Mouse (Mus musculus): ENCODE results near the gene Rtn2. TPM values are rescaled to one million over a fixed set of nuclear protein-coding genes. Genes with fewer than 3 reads are reported as not detected.

The Rtn2 gene
- polyA plus RNA-seq, 1 experiment = 14.3 TPM

DNA sequence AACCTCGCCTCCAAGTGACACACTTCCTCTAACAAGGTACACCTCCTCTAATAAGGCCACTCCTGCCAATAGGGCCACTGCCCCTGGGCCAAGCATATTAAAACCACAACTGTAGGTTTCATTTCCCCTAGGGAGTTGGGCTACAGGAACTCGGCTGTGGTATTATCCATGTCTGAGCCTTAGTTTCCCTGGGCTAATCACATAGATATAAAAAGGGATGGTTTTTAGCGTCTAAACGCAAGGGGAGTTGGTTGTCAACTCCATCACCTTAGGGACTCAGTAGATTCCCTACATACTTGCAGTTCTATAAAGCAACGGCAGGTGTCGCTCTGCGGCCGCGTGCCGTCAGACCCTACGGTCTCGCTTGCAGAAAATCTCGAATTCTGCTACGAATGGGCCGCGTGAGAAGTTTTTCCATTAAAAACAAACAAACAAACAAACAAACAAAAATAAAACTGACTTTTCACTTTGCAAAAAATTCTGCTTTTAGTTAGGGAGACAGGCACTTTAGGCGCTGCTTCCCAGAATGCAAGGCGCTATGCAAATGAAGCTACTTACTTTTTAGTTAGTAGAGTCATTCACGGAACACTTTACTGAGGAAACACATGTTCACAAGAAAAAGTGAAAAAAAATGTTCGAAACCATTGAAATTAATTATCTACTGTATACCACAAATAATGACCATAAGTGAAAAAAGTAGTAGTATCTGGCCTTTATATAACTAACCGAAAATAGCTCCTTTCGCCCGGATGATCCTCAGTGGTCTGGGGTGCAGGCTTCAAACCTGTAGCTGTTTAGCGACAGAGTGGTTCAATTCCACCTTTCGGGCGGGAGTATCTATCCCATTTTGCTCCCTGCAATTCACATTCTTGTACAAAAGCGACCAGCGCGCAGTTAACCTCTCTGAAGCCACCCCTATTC lies 18.3 kb downstream of the Rtn2 start:
- peak overlapping the region; percentile 51 for H3K4me3 ChIP-seq (ENCODE audit: low read depth, low read length)
- no peak for TF ChIP-seq POLR2A (IDR thresholded peaks at IDR 0.05; ENCODE audit: insufficient read depth, low read length)
- peak; percentile 94 for TF ChIP-seq CTCF (IDR thresholded peaks at IDR 0.05; ENCODE audit: low read depth, low read length)
- 0 out of 2 replicates have a peak, but pooled peaks have one; percentile 13 for TF ChIP-seq EP300 (IDR thresholded peaks at IDR 0.05; ENCODE audit: insufficient read depth, low read depth, low read length)
- peaks cover 1% of the 10 kb centered on the region for H3K4me1 ChIP-seq (ENCODE audit: control insufficient read depth, insufficient read depth, low read length)
- no peaks in the 10 kb centered on the region for H3K9me3 ChIP-seq (replicated peaks; ENCODE audit: control insufficient read depth, insufficient read depth, low read length, poor library complexity, severe bottlenecking)
- no peaks in the 10 kb centered on the region for H3K36me3 ChIP-seq (ENCODE audit: control insufficient read depth, insufficient read depth, low read length, poor library complexity, severe bottlenecking)
- peak overlapping the region; percentile 21; the same call in 1 of the 2 replicates for H3K9ac ChIP-seq (ENCODE audit: low read depth, poor library complexity, severe bottlenecking)
- no peaks in the 10 kb centered on the region for H3K27me3 ChIP-seq (ENCODE audit: control insufficient read depth, insufficient read depth, low read length, poor library complexity, severe bottlenecking)
- no peak overlapping the region for H3K27ac ChIP-seq (ENCODE audit: insufficient read depth, low read length)

DNA sequence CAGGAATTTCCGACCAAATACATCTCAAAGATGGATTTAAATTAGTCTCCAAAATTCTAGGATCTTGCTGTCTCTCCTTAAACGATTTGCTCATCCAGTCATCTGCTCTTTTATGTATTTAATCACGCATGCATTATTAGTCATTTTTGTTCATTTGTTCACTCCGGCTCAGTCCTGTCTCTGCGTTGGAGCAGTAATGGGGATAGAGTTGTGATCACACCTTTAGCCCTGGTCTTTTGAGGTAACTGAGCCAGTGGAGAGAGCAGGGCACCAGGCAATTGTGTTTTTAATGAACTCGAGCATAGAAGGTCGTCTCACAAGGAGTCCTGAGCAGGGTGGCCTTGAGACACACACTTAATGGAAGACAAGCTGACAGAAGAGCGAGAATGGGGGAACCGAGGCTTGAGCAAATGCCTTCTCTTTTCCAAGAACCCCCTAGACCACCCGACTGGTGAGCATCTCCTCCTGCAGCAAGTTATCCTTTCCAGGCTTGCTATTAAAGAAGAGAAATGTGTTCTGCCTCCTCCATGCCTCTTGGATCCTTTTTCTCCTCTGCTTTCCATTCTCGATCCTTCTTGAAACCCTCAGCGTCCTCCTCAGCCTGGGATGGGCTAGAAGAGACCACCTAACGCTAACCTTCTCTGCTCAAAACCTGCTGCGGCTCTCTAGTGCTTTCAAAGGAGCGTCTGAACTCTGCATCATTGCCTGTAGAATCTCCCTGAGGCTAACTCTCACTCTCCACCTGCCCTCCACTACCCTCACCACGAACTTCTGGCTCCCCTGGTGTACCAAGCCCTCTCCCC lies 19.2 kb downstream of the Rtn2 start:
- H3K36me3 ChIP-seq (ENCODE audit: control insufficient read depth, insufficient read depth, low read length, poor library complexity, severe bottlenecking) = no peaks in the 10 kb centered on the region
- H3K27ac ChIP-seq (ENCODE audit: insufficient read depth, low read length) = no peak overlapping the region
- no peaks in the 10 kb centered on the region for H3K27me3 ChIP-seq (ENCODE audit: control insufficient read depth, insufficient read depth, low read length, poor library complexity, severe bottlenecking)
- no peaks in the 10 kb centered on the region for H3K9me3 ChIP-seq (replicated peaks; ENCODE audit: control insufficient read depth, insufficient read depth, low read length, poor library complexity, severe bottlenecking)
- peak overlapping the region; percentile 21; the same call in 1 of the 2 replicates for H3K9ac ChIP-seq (ENCODE audit: low read depth, poor library complexity, severe bottlenecking)
- peak overlapping the region; percentile 33 for H3K4me3 ChIP-seq (ENCODE audit: low read depth, low read length)
- peaks cover 1% of the 10 kb centered on the region for H3K4me1 ChIP-seq (ENCODE audit: control insufficient read depth, insufficient read depth, low read length)
- TF ChIP-seq POLR2A (IDR thresholded peaks at IDR 0.05; ENCODE audit: insufficient read depth, low read length) (no peak), CTCF (IDR thresholded peaks at IDR 0.05; ENCODE audit: low read depth, low read length) (no peak), EP300 (IDR thresholded peaks at IDR 0.05; ENCODE audit: insufficient read depth, low read depth, low read length) (no peak)

DNA sequence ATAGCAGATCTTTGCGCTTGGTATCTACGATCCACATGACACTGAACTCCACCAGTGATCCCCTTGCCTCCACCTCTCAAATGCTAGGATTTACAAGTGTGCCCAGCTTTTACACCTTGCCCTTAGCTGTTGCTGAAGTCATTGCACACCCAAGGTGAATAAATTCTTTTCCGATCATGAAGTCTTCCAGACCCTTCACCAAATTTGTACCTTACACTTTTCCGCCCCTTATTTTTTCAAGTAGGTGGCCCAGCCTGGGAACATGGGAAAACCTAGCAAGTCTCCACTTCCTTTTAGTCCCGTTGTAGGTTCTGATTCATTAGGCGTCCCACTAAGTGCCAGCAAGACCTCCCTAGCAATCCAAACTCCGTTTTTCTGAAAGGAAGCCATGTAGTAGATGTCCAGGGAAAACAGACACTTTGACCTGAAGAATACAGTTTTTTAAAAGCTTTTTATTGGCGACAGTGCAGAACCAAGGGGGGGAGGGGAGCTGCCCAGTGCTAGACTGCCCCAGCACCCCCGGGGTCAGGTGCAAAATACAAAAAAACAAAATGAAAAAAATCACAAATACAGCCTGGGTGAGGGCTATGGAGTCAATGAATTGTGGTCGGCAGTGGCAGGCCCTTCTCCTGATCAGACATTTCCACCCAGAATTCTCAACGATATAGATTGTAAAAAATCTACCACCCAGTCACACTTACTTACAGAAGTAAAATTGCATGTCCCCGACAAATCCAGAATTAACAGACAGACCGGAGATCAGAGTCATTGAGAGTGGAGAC lies 20.0 kb downstream of the Rtn2 start:
- no peaks in the 10 kb centered on the region for H3K9me3 ChIP-seq (replicated peaks; ENCODE audit: control insufficient read depth, insufficient read depth, low read length, poor library complexity, severe bottlenecking)
- no peak overlapping the region for H3K9ac ChIP-seq (ENCODE audit: low read depth, poor library complexity, severe bottlenecking)
- no peaks in the 10 kb centered on the region for H3K27me3 ChIP-seq (ENCODE audit: control insufficient read depth, insufficient read depth, low read length, poor library complexity, severe bottlenecking)
- no peaks in the 10 kb centered on the region for H3K36me3 ChIP-seq (ENCODE audit: control insufficient read depth, insufficient read depth, low read length, poor library complexity, severe bottlenecking)
- no peak overlapping the region for H3K27ac ChIP-seq (ENCODE audit: insufficient read depth, low read length)
- H3K4me3 ChIP-seq (ENCODE audit: low read depth, low read length) = no peak overlapping the region
- H3K4me1 ChIP-seq (ENCODE audit: control insufficient read depth, insufficient read depth, low read length) = peaks cover 1% of the 10 kb centered on the region
- TF ChIP-seq EP300 (IDR thresholded peaks at IDR 0.05; ENCODE audit: insufficient read depth, low read depth, low read length) = no peak
- TF ChIP-seq CTCF (IDR thresholded peaks at IDR 0.05; ENCODE audit: low read depth, low read length) = no peak
- TF ChIP-seq POLR2A (IDR thresholded peaks at IDR 0.05; ENCODE audit: insufficient read depth, low read length) = no peak

DNA sequence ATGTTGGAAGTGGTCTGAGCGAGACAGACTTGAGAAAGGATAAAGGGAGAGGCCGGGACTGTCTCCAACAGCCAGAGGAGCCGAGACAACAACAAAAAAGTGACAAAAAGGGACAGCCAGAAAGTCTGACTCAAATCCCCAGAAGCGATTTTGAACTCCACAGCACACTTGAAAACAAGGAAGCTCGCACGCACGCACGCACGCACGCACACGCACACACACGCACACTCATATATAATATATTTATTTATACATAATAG lies 20.6 kb downstream of the Rtn2 start:
- TF ChIP-seq CTCF (IDR thresholded peaks at IDR 0.05; ENCODE audit: low read depth, low read length) (no peak), EP300 (IDR thresholded peaks at IDR 0.05; ENCODE audit: insufficient read depth, low read depth, low read length) (no peak), POLR2A (IDR thresholded peaks at IDR 0.05; ENCODE audit: insufficient read depth, low read length) (no peak)
- Histone ChIP-seq H3K27ac (ENCODE audit: insufficient read depth, low read length) (no peak overlapping the region), H3K9me3 (replicated peaks; ENCODE audit: control insufficient read depth, insufficient read depth, low read length, poor library complexity, severe bottlenecking) (no peaks in the 10 kb centered on the region), H3K36me3 (ENCODE audit: control insufficient read depth, insufficient read depth, low read length, poor library complexity, severe bottlenecking) (no peaks in the 10 kb centered on the region), H3K27me3 (ENCODE audit: control insufficient read depth, insufficient read depth, low read length, poor library complexity, severe bottlenecking) (no peaks in the 10 kb centered on the region), H3K9ac (ENCODE audit: low read depth, poor library complexity, severe bottlenecking) (peak overlapping the region; percentile 66; the same call in 1 of the 2 replicates), H3K4me1 (ENCODE audit: control insufficient read depth, insufficient read depth, low read length) (peaks cover 1% of the 10 kb centered on the region), H3K4me3 (ENCODE audit: low read depth, low read length) (no peak overlapping the region)

DNA sequence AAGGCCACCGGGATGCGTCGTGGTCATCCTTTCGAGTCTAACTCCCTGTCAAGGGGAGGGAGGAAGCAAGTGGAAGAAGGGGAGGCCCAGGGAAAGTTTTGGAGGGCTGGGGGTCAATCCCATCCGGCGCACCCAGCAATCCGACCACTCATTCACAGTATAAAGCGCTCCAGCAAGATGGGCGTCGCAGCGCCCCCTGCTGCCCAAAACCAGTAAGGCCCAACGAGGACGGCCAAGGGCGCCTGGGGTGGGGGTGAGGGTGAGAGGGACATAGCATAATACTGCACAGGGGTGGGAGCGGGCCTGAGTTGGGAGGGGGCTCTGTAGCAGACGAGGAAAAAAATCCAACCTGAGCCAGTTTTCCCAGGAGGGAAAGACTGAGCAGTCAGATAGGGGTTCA lies 21.3 kb downstream of the Rtn2 start:
- Histone ChIP-seq H3K4me1 (ENCODE audit: control insufficient read depth, insufficient read depth, low read length) (peaks cover 1% of the 10 kb centered on the region), H3K4me3 (ENCODE audit: low read depth, low read length) (peak overlapping the region; percentile 45), H3K9me3 (replicated peaks; ENCODE audit: control insufficient read depth, insufficient read depth, low read length, poor library complexity, severe bottlenecking) (no peaks in the 10 kb centered on the region), H3K27ac (ENCODE audit: insufficient read depth, low read length) (no peak overlapping the region), H3K27me3 (ENCODE audit: control insufficient read depth, insufficient read depth, low read length, poor library complexity, severe bottlenecking) (no peaks in the 10 kb centered on the region), H3K36me3 (ENCODE audit: control insufficient read depth, insufficient read depth, low read length, poor library complexity, severe bottlenecking) (no peaks in the 10 kb centered on the region), H3K9ac (ENCODE audit: low read depth, poor library complexity, severe bottlenecking) (peak overlapping the region; percentile 66)
- peak; percentile 85 for TF ChIP-seq CTCF (IDR thresholded peaks at IDR 0.05; ENCODE audit: low read depth, low read length)
- TF ChIP-seq EP300 (IDR thresholded peaks at IDR 0.05; ENCODE audit: insufficient read depth, low read depth, low read length) = no peak

All from ES-Bruce4 (cell line).